Mouse (Mus musculus): Measurements from ENCODE around the gene Sdk1. TPM values are rescaled to one million over a fixed set of nuclear protein-coding genes. Genes with fewer than 3 reads are reported as not detected.

The Sdk1 gene
- total RNA-seq, 2 experiments from 2014 or later: not detected

DNA sequence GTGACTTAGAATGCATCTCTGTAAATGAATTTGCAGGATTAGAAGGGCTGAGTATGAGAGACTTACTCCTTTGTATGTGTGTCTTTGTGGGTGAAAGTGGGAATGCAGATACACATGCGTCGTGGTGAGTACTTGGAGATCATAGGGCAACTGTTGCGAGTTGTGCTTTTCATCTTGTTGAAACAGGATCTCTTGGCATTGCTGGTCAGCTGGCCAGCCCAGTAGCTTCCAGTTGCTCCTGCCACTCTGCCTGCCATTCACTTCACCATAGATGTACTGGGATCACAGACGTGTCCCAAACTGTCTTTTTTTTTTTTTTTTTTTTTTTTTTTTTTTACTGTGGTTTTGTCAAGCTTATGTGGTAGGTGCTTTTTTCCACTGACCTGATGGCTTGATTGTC lies 606.4 kb downstream of the Sdk1 start:
- no peak for ATAC-seq (replicated peaks; ENCODE audit: low FRiP score, poor library complexity, severe bottlenecking)

DNA sequence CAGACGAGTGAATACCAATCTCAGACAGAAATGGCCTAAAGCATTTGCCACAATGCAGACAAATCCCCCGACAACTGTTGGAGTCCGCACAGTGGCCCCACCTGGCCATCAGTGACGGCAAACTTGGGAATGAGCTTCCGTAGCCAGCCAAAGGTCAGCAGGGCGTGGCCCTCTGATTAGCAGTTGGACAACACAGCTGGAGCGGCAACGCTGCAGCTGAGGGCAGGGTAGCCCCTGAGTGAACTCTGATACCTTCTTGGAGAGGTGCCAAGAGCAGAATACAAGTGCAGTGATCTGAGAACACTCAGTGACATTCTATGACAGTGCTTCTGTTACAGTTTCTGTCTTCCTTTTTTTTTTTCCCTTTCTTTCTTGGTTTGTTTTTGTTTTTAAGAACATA lies 610.9 kb downstream of the Sdk1 start:
- ATAC-seq (replicated peaks; ENCODE audit: low FRiP score, poor library complexity, severe bottlenecking): no peak

DNA sequence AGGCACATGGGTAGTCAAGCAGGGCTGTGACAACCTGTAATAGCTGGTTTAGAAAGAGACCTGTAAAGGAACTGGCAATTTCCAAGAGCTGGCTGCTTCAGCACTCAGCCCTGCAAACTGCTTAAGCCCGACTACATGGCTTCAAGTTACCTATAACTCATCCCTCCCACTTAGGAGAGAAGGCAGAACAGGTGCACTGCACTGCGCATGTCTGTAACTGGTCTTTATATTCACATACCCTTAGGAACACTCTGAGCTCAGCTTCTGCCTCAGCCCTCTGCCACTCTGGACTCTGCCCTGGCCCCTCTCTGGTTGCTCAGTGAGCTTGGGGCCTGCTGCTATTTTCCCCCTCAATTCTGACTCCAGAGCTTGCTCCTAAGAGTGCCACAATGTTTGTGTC lies 615.2 kb downstream of the Sdk1 start:
- ATAC-seq (replicated peaks; ENCODE audit: low FRiP score, poor library complexity, severe bottlenecking): no peak

DNA sequence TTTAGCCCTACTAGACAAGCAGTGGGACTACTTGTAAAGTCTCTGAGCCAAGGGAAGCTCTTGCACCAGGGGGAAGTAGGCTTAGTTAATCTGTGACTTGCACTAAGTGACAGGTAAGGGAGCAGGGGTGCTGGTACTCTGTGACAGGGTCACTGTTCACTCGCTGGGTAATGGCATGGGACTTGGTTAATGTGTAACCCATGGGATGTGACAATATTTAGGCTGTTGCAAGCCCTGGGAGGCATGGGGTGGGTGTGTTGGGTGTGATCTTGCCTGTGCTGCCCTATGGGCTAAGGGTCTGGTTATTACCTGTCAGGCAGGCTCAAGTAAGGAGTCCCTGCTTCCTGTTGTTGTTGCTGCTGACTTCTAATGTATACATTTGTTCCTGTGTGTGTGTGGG lies 616.5 kb downstream of the Sdk1 start:
- ATAC-seq (replicated peaks; ENCODE audit: low FRiP score, poor library complexity, severe bottlenecking): no peak

DNA sequence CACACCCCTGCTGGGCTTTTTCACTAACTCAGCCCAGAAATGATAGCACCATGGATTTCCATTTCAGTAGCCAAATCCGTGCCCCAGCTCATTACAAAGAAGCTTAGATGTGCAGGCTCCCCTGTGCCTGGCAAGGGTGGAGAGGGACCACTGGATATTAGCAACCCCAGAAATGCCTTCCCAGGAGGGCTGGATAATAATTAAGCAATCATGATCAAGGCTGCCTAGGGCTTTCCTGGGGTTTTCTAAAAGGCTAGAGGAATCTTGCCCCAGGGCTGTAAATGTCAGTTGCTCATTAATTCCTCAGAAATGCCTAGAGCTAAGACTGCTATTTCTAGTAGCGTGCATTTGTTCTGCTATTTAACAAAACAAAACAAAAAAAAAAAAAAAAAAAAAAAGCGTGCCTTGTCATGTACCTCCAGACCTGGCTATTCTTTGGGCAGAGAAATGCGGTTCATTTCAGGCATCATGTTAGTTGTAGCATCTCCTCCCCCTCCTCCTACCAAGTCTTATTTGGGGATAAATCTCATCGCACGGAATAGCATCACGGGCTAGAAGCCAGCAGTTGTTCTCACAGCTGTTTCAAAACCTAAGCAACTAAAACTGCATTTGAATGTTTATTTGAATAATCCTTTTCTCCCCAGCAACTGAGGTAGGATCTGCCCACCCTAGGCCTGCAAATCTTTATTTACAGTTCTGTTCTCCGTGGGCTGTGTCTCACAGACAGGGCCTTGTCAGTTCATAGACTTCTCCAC lies 617.3 kb downstream of the Sdk1 start:
- no peak for ATAC-seq (replicated peaks; ENCODE audit: low FRiP score, poor library complexity, severe bottlenecking)

DNA sequence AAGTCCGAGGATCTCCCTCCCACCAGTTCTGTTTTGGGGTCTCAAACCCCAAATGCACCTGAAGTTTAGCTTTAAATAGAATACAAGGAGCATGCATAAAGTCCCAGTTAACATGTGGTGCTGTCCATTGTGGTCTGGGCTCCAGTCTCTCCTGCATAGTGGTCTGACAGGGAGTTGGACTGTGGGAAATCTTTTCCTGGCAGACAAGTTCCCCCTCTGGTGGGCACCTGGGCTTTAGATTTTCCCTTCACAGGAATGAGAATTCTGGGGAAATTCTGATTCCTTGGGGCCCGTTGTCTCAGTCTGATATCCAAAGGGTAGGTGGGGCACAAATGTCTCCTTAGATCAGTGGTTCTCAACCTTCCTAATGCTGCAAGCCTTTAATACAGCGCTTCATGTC lies 624.8 kb downstream of the Sdk1 start:
- no peak for ATAC-seq (replicated peaks; ENCODE audit: low FRiP score, poor library complexity, severe bottlenecking)

DNA sequence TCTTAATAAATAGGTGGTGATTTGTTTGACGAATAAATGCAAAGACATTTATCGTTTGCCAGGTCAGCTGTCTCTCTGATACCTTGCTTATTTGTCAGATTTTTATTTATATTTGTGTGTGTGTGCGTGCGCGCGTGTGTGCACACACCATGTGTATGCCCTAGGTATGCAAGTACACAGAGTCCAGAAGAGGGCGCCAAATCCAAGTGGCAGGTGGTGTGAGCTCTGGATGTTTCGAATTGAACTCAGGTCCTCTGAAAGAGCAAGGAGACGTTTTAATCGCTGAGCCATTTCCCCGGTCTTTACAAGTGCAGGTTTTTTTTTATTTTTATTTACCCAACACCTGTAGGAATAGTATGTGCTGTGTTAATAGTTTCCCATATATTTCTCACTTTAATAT lies 632.5 kb downstream of the Sdk1 start:
- no peak for ATAC-seq (replicated peaks; ENCODE audit: low FRiP score, poor library complexity, severe bottlenecking)

DNA sequence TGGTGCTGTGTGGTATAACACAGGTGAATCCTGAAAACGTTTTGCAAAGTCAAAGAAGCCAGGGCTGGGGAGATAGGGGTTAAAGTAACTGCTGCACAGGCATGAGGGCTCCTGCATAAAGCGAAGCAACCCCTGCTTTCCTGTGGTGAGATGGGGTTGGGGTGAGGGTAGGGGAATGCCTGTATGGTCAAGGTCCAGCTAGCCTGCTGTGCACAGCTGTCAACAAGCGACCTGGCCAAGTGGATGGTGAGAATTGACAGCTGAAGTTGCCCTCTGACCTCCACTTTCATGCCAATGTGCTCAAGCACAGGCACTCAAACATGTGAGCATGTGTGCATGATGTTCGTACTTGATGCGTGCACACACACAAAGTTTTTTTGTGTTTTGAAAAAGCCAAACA lies 639.4 kb downstream of the Sdk1 start:
- ATAC-seq (replicated peaks; ENCODE audit: low FRiP score, poor library complexity, severe bottlenecking): no peak

DNA sequence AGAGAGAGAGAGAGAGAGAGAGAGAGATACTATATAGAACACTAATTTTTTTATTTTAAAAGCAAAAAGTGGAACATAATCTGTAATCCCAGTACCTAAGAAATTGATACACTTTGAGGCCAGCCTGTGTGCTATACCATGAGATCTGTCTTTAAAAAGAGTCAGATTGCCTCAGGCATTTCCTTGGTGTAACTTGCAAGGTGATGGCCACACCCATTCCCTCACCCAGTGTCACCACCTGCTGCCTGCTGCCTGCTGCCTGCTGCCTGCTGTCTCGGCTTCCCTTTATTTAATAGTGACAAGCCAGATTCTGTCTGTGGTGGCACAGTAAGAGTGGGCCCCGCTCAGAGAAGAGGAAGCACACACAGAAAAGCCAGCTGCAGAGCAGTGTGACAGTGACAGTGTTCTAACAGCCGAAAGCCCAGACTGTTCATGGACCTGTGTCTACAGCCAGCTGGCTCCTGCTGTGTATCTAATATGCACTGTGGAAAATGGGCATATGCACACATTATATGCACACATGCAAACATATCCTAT lies 642.9 kb downstream of the Sdk1 start:
- ATAC-seq (replicated peaks; ENCODE audit: low FRiP score, poor library complexity, severe bottlenecking): no peak

DNA sequence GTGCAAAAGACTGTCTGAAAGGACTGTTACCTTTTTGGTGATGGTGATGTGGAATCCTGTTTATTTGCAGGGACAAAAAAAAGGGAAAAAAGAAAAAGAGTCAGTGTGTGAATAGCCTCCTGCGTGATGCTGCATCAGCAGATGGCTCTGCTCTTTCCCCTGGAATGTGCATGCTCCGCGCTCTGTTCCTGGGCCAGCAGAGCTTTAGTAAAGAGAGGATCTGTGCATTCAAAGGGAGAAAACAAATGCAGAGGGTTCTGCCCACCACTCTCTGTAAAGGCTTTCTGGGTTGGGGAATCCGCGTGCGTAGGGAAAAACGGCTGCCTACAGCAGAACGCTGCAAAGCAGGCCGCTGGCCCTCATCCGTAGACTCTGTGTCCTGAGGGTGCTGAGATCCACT lies 644.7 kb downstream of the Sdk1 start:
- no peak for ATAC-seq (replicated peaks; ENCODE audit: low FRiP score, poor library complexity, severe bottlenecking)

DNA sequence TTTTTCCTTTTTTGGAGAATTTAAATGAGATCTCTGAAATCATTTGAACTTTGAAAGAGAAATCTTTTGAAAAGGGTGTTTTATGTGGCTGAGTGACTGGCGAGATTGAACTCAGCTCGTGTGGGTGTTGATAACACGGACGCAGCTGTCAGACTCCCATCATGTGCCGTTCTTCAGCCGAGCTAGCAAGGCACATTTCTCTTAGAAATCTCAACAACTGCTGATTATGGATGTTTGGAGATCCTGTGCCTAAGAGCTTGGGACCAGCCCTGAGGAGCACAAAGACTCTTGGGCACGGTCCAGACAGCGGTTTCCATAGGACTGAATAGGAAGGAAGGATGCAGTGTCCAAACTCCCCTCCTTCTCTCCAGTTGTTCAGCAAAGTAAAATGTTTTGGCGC lies 648.5 kb downstream of the Sdk1 start:
- ATAC-seq (replicated peaks; ENCODE audit: low FRiP score, poor library complexity, severe bottlenecking): no peak

DNA sequence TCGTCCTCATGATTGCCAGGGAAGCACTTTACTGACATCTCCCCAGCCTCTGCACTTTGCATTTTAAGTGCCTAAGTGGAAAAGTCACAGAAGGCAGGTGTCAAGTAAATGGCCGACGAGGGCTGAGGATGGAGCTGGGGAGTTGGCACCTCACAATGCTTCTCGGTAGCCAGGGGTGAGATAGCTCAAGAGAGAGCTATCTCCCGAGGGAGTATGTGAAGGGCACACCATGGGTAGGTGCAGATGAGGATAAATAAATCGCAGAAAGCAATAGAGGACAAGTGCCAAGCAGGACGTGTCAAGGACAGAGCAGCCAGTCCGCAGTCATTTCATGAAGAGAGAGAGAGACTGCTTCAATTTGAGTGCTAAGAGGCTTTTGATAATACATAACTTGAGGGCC lies 655.1 kb downstream of the Sdk1 start:
- no peak for ATAC-seq (replicated peaks; ENCODE audit: low FRiP score, poor library complexity, severe bottlenecking)

DNA sequence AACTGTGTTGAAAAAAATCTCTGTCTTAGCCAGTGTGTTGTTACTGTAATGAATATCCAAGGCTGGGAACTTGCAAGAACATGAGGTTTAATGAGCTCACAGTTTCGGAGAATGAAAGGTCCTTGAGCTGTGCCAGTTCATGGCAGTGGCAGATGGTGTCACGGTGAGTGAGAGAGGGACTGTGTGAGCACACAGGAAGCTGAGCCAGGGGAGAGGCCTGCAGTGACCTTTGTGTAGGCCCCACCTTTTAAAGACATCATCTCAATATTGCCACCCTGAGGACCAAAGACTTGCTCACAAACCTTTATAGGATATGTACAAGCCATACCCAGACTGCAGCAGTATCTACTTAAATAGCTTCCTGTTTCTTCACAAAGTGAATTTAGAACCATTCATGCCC lies 656.2 kb downstream of the Sdk1 start:
- no peak for ATAC-seq (replicated peaks; ENCODE audit: low FRiP score, poor library complexity, severe bottlenecking)

DNA sequence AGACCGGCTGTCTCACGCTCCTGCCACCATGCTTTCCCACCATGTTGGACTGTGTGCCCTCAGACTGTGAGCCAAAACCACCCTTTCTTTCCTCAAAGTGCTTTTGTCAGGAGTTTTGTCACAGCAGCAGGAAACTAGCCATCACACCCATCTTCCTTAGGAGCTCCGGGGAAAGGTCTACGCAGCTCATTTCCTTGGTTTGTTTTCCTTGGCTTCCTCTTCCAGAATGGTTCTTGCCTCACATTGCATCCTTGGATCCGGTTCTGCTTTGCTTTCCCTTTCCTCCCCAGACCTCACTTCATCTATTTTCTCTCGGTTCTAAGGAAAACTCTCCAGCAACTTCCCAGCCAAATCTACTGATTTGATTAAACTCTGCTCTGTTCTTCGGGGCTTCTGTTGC lies 658.5 kb downstream of the Sdk1 start:
- no peak for ATAC-seq (replicated peaks; ENCODE audit: low FRiP score, poor library complexity, severe bottlenecking)

DNA sequence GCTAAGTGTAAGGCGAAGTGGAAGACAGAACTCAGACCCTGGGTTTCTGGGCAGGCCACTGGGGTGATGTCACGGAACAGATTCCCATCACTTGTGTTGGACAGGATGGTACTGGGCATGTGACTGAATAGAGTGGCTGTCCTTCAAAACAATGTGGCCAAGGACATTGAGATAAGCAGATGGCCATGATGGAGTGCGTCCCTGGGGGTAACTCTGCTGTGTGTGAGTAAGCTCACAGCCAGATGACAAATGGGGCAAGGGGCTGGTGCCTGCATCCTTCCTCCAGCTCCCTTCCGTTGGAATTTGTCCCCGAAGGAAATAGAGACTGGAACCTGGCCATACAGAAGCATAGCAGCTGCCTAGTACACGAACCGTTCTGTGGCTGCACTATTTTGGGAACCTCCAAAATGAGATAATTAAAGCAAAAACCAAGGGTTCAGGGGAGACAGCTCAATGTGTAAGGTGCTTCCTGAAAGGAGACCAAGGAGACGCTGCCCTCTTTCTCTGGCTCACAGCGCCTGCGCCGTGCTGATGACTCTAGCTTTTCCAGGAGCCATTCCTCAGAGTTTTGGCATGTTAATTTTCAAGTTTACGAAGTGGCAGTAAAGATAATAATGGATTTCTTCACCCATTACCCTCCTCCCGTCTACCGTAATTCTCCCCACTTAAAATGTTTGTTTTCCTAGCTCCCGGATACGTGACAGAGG lies 661.4 kb downstream of the Sdk1 start:
- ATAC-seq (replicated peaks; ENCODE audit: low FRiP score, poor library complexity, severe bottlenecking): no peak

DNA sequence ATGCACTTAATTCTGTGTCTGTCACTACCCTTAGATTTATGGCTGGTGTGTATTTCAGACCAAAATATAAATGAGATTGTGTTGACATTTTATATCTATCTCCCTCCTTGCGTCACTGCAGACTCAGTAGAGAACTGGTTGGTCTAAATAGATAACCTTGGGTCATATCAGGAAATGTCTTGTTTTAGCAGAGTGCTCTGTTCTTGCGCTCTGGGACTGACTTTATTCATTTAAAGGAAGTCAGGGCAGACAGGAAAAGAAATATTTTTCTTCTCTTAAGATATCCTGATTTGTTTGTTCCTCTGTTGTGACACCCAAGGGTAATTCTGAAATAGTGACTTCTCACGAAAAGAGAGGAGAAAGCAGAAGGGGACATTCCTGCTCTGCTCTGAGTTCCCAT lies 669.2 kb downstream of the Sdk1 start:
- ATAC-seq (replicated peaks; ENCODE audit: low FRiP score, poor library complexity, severe bottlenecking): no peak

DNA sequence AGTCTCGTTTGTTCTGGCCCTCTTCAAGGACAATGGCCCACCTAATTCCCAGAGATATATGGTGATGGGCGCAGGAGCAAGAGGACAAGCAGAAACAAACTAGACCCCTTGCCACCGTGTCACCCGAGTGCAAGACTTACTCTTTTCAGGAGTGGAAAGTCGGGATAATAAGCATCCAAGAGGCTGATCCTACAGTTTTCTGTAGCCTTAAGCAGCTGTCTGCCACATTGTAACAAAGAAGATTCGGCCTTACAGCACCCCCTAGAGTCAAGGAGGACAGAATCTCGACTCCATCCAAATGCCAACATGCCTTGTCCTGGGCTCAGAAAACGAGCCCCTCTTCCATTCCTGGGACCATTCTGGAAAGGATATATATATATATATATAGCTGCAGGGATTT lies 669.6 kb downstream of the Sdk1 start:
- no peak for ATAC-seq (replicated peaks; ENCODE audit: low FRiP score, poor library complexity, severe bottlenecking)

DNA sequence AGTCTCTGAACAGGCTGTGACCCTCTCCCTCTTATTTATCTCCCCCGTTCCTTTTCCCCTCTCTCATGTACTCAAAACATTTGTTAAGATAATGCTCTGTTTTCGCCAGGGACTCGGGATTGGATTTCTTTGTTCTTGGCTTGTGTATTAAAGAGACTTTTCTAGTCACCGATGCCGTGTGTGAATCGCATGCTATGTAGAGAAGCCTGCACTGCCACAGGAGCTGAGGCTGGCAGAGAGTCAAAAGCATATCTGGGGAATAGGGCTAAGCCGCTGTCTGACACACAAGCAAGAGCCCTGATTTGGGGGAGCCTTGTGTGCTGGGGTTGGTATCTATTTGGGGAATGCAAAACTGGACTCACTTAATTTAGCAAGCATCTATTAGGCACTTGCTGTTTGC lies 671.6 kb downstream of the Sdk1 start:
- no peak for ATAC-seq (replicated peaks; ENCODE audit: low FRiP score, poor library complexity, severe bottlenecking)

DNA sequence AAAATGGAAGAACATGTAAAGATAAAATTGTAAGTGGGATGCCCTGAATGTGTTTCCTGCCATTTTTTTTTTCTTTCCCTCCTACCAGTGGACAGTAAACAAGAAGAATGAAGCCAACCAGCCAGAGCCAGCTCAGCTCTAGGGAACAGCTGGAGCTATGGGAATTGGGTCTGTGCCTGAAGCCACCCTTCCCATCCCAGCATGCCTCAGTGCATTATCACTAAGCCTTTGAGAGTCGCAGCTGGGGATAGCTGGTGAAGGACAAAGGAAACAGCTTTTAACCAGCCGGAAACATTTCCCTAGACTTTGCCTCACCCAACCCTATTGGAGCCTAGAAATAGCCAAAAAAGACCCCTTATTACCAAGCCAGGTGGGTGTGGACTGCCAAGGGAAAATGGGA lies 675.7 kb downstream of the Sdk1 start:
- ATAC-seq (replicated peaks; ENCODE audit: low FRiP score, poor library complexity, severe bottlenecking): no peak

DNA sequence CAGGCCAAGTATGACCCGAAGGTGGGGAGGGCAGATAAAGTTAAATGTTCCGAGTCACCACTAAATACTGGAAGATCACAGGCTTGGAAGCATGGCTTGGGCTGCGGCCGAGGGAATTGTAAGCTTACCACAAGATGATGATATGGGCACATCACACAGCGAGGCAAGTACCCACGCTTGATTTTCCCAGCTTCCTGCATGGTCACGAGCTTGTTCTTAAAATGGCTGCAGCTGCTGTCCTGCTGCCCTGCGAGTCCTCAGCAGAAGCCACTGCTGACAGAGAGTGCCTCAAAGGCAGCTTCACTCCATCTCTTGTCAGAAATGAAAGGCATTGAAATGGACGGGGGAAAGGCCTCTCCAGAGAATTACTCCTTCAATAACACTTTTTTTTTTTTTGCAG lies 697.7 kb downstream of the Sdk1 start:
- ATAC-seq (replicated peaks; ENCODE audit: low FRiP score, poor library complexity, severe bottlenecking): no peak

DNA sequence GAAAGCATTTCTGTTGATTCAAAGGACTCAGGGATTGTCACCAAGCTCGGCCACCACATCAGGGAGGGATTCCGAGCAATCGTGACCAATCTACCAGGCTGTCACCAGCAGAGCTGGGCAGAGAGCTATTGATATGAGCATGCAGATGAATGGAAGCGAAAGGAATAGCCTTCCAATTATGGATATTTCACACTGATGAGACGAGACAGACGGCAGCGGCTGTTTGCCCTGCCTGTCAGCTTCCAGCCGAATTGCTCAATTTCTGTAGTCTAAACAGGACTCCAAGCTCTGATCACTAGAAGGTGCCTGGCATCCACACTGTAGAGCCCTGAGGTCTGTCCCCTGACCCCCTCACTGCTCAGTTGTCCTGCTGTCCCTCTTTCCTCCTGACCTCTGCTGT lies 699.3 kb downstream of the Sdk1 start:
- no peak for ATAC-seq (replicated peaks; ENCODE audit: low FRiP score, poor library complexity, severe bottlenecking)

DNA sequence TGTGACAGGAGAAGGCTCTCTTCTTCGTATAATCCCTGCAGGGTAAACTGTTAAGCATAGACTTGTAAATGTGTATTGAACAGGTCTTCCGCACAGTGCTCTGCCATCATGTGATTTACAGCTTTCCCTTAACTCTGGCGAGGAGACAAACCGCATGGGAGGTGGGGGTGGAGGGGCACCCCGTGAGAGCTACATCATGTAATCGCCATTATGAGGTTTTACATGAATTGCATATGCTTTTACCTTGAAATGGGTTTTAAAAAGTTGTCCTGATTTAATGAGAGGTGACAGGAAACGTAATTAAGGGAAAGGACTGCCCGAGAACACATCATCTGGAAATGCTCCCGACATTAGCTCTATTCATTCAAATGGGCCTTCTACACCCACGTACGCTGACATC lies 709.5 kb downstream of the Sdk1 start:
- ATAC-seq (replicated peaks; ENCODE audit: low FRiP score, poor library complexity, severe bottlenecking): no peak
